Mouse (Mus musculus) embryonic facial prominence, embryonic 12.5 days (tissue): ENCODE results near the gene Itpr2. TPM values are rescaled to one million over a fixed set of nuclear protein-coding genes. Genes with fewer than 3 reads are reported as not detected.
A peak's percentile ranks its signal among the peaks of the same experiment; 100 is the strongest.

Source experiments
- ATAC-seq: fragments of 200-750 bp; cut with Nextera tagmentation; 2 replicates; pipeline ENCODE4 v1.8.0; 2017; ENCODE audit not compliant: insufficient number of reproducible peaks, insufficient read depth, low FRiP score, low TSS enrichment
- H3K27ac ChIP-seq: fragments of 300-500 bp; sonication (generic); 2 replicates; pipeline ENCODE4 v1.5.1; 2016; ENCODE audit warnings: mild to moderate bottlenecking
- H3K27me3 ChIP-seq: fragments of 300-500 bp; sonication (generic); 2 replicates; pipeline ENCODE4 v1.6.1; 2016; ENCODE audit warnings: mild to moderate bottlenecking, moderate library complexity
- H3K36me3 ChIP-seq: fragments of 300-500 bp; sonication (generic); 2 replicates; pipeline ENCODE4 v1.6.1; 2016; ENCODE audit warnings: mild to moderate bottlenecking
- H3K4me1 ChIP-seq: fragments of 300-500 bp; sonication (generic); 2 replicates; pipeline ENCODE4 v1.6.1; 2016
- H3K4me2 ChIP-seq: fragments of 300-500 bp; sonication (generic); replicated peaks from 2 replicates; pipeline ENCODE4 v1.6.1; 2016; ENCODE audit warnings: mild to moderate bottlenecking, moderate library complexity
- H3K4me3 ChIP-seq: fragments of 300-500 bp; sonication (generic); 2 replicates; pipeline ENCODE4 v1.5.1; 2016; ENCODE audit warnings: mild to moderate bottlenecking
- H3K9ac ChIP-seq: fragments of 300-500 bp; sonication (generic); 2 replicates; pipeline ENCODE4 v1.6.1; 2016; ENCODE audit warnings: mild to moderate bottlenecking, moderate library complexity
- H3K9me3 ChIP-seq: fragments of 300-500 bp; sonication (generic); 2 replicates; pipeline ENCODE4 v1.6.1; 2016; ENCODE audit warnings: mild to moderate bottlenecking, moderate library complexity
- WGBS: fragments of 180-500 bp; shearing (Covaris S2); methylation state at CpG from one replicate; pipeline ENCODE4 v1.1.7; 2016; 5-methylcytosine and 5-hydroxymethylcytosine counted together
- polyA plus RNA-seq: library from polyadenylated mRNA; unstranded; fragments of >200 nt; fragmentation: Nextera tagmentation; extraction: Ambion mirVana; gene quantifications from 2 replicates; pipeline ENCODE4 v1.2.1, GENCODE M21; 2016

Gene Itpr2
- polyA plus RNA-seq, 1 experiment from 2014 or later: 5.9 TPM

- no peak overlapping the region; the same call in 1 of the 2 replicates for H3K27ac ChIP-seq
Measured at GRCm38 (mm10) chr6:146170603-146171051, 331.4 kb downstream of the Itpr2 start.

GRCm38 (mm10) chr6:146167207-146167606 lies 334.8 kb downstream of the Itpr2 start:
- Histone ChIP-seq H3K9me3 (no peaks in the 10 kb centered on the region), H3K27ac (no peak overlapping the region), H3K36me3 (no peaks in the 10 kb centered on the region), H3K4me1 (no peaks in the 10 kb centered on the region), H3K9ac (no peak overlapping the region), H3K4me2 (no peak overlapping the region), H3K27me3 (no peaks in the 10 kb centered on the region), H3K4me3 (no peak overlapping the region)
- ATAC-seq: no peak
- 83% methylated on average over 5 of the region's 5 CpGs for WGBS

More at GRCm38 (mm10) chr6:146170603-146171051, 331.4 kb downstream of the Itpr2 start:
- Histone ChIP-seq H3K4me1 (no peaks in the 10 kb centered on the region), H3K36me3 (no peaks in the 10 kb centered on the region), H3K4me3 (no peak overlapping the region), H3K9me3 (no peaks in the 10 kb centered on the region), H3K4me2 (no peak overlapping the region), H3K27me3 (no peaks in the 10 kb centered on the region), H3K9ac (no peak overlapping the region)
- peak; percentile 67; the same call in 1 of the 2 replicates for ATAC-seq
- 68% methylated on average over 14 of the region's 14 CpGs for WGBS

- H3K9ac ChIP-seq: no peak overlapping the region
- H3K4me2 ChIP-seq: no peak overlapping the region
- no peaks in the 10 kb centered on the region for H3K9me3 ChIP-seq
- no peak overlapping the region for H3K27ac ChIP-seq
- 69% methylated on average over 4 of the region's 4 CpGs for WGBS
- no peak overlapping the region for H3K4me3 ChIP-seq
- H3K36me3 ChIP-seq: no peaks in the 10 kb centered on the region
- no peaks in the 10 kb centered on the region for H3K4me1 ChIP-seq
- H3K27me3 ChIP-seq: no peaks in the 10 kb centered on the region
- no peak for ATAC-seq
Measured at GRCm38 (mm10) chr6:146159641-146160040, 342.4 kb downstream of the Itpr2 start.

DNA sequence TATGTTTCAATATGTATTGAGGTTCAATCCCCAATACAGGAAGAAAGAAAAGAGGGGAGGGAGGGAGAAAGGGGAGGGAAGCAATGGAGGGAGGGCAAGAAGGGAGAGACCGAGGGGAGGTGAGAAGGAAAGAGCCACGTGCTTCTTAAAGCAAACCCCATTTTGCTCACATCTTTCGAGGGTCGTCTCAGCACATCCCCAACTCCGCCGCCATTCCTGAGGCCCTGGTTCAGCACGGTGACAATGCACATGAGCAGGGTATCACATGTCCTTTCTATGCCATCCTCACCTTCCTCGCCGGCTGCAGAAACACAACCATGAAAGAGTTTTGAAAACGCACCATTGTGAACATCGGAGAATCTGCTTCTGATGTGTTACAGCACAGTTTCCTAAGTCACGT lies 343.3 kb downstream of the Itpr2 start:
- Histone ChIP-seq H3K4me3 (no peak overlapping the region), H3K4me1 (no peaks in the 10 kb centered on the region), H3K4me2 (no peak overlapping the region), H3K9me3 (no peaks in the 10 kb centered on the region), H3K9ac (no peak overlapping the region), H3K36me3 (no peaks in the 10 kb centered on the region), H3K27me3 (no peaks in the 10 kb centered on the region), H3K27ac (no peak overlapping the region)
- no peak for ATAC-seq
- WGBS: 93% methylated on average over 12 of the region's 12 CpGs

- H3K9ac ChIP-seq: no peak overlapping the region
- H3K4me1 ChIP-seq: no peaks in the 10 kb centered on the region
- H3K27me3 ChIP-seq: no peaks in the 10 kb centered on the region
- H3K4me2 ChIP-seq: no peak overlapping the region
- H3K9me3 ChIP-seq: no peaks in the 10 kb centered on the region
- no peak overlapping the region for H3K4me3 ChIP-seq
- H3K27ac ChIP-seq: no peak overlapping the region
- ATAC-seq: no peak
- no peaks in the 10 kb centered on the region for H3K36me3 ChIP-seq
- WGBS: 81% methylated on average over 8 of the region's 8 CpGs
Measured at GRCm38 (mm10) chr6:146157983-146158535, 344.0 kb downstream of the Itpr2 start.

- Histone ChIP-seq H3K9ac (no peak overlapping the region), H3K36me3 (no peaks in the 10 kb centered on the region), H3K9me3 (no peaks in the 10 kb centered on the region), H3K27me3 (no peaks in the 10 kb centered on the region), H3K4me1 (no peaks in the 10 kb centered on the region), H3K4me2 (no peak overlapping the region), H3K4me3 (no peak overlapping the region), H3K27ac (no peak overlapping the region)
- ATAC-seq: no peak
- WGBS: 95% methylated on average over 14 of the region's 14 CpGs
Measured at GRCm38 (mm10) chr6:146157099-146157498, 344.9 kb downstream of the Itpr2 start.

- H3K9me3 ChIP-seq: no peaks in the 10 kb centered on the region
- 85% methylated on average over 6 of the region's 6 CpGs for WGBS
- H3K9ac ChIP-seq: no peak overlapping the region
- H3K4me2 ChIP-seq: no peak overlapping the region
- ATAC-seq: no peak
- H3K27me3 ChIP-seq: no peaks in the 10 kb centered on the region
- H3K4me1 ChIP-seq: no peaks in the 10 kb centered on the region
- H3K27ac ChIP-seq: no peak overlapping the region
- no peak overlapping the region for H3K4me3 ChIP-seq
- no peaks in the 10 kb centered on the region for H3K36me3 ChIP-seq
Measured at GRCm38 (mm10) chr6:146156536-146156935, 345.5 kb downstream of the Itpr2 start.

DNA sequence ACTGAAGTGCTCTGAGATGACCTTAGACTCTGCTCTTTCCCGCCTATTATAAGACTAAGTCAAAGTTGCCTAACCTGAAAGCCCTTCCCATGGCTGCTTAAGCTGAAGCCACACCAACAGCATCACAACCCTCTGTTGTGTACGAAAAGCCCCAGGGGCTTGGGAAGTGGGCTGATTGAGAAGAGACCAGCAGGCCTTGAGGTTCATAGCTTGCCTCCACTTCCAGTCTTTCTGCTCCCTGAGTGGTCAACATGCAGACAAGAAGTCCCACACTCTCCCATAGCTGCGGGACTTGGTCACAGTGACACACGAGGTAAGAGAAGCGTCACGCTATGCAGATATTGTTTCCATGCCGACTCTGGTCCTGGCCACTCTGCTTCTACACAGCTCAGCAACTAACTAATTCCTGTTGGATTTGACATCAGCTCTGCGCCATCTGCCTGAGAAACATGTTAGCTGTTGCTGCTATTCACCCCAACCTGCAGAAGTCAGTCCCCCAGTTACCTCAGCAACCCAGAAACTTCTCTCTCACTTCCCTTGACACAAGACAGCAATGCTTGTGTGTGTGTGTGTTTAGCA lies 346.8 kb downstream of the Itpr2 start:
- Histone ChIP-seq H3K27me3 (no peaks in the 10 kb centered on the region), H3K4me3 (no peak overlapping the region), H3K9me3 (no peaks in the 10 kb centered on the region), H3K4me2 (no peak overlapping the region), H3K27ac (no peak overlapping the region), H3K9ac (no peak overlapping the region), H3K36me3 (no peaks in the 10 kb centered on the region), H3K4me1 (no peaks in the 10 kb centered on the region)
- ATAC-seq: no peak
- WGBS: 80% methylated on average over 8 of the region's 8 CpGs

DNA sequence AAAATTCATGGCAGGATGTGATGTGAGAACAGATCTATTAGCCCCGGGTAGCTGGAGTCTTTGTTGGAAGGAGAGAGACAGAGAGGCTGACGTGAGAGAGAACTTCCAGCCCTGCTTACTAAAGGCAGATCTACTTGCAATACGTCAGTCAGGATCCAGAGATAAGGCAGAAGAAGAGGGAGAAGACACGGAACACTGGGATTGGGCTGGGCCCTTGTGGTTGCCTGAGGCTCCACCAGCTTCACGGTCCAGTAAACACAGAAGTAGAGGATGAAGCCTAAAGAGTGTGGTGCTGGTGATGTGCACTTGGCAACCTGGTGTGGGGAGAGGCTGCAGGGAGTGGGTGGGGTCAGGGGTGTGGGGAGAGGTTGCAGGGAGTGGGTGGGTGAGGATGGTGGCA lies 349.2 kb downstream of the Itpr2 start:
- no peak overlapping the region for H3K9ac ChIP-seq
- no peak overlapping the region for H3K4me3 ChIP-seq
- 0 out of 2 replicates have a peak, but pooled peaks cover 4% of the 10 kb centered on the region for H3K4me1 ChIP-seq
- WGBS: 70% methylated on average over 5 of the region's 5 CpGs
- no peak overlapping the region for H3K27ac ChIP-seq
- ATAC-seq: no peak
- H3K27me3 ChIP-seq: no peaks in the 10 kb centered on the region
- H3K9me3 ChIP-seq: no peaks in the 10 kb centered on the region
- no peaks in the 10 kb centered on the region for H3K36me3 ChIP-seq
- H3K4me2 ChIP-seq: no peak overlapping the region

DNA sequence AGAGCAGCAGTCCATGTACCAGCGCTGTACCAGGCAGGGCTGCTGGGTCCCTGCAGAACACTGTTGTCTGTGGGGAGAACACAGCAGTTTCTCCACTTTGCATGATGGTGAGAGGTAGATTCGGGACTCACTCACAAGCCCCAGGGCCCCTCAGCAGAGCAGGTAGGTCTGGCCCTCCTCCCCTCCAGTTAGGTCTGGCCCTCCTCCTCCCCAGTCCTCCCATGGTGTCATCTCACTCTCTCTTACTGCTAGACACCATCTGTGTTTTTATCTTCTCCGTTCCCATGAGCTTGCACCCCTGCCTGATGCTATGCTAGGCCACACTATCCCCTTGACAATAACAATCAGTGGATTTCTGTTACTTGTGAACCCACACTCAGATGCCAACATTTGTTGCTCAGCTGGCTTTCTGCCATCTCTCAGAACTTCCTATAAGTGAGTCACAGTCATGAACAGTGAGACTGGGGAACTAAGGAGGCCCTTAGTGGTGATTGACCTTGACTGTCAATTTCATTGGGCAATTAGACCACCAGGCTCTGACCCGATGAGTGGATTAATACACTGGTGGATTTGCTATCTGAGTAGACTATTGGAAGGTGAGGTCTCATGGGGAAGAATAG lies 360.9 kb downstream of the Itpr2 start:
- Histone ChIP-seq H3K9me3 (peaks cover 2% of the 10 kb centered on the region), H3K4me1 (peaks cover 6% of the 10 kb centered on the region; the same call in 1 of the 2 replicates), H3K27ac (no peak overlapping the region), H3K4me2 (no peak overlapping the region), H3K27me3 (no peaks in the 10 kb centered on the region), H3K4me3 (no peak overlapping the region), H3K9ac (no peak overlapping the region), H3K36me3 (0 out of 2 replicates have a peak, but pooled peaks cover 1% of the 10 kb centered on the region)
- 93% methylated on average over 4 of the region's 4 CpGs for WGBS
- ATAC-seq: no peak

GRCm38 (mm10) chr6:146140171-146140570 lies 361.9 kb downstream of the Itpr2 start:
- Histone ChIP-seq H3K9ac (no peak overlapping the region), H3K27me3 (no peaks in the 10 kb centered on the region), H3K4me3 (no peak overlapping the region), H3K9me3 (no peaks in the 10 kb centered on the region), H3K36me3 (no peaks in the 10 kb centered on the region), H3K4me2 (no peak overlapping the region), H3K4me1 (peaks cover 8% of the 10 kb centered on the region; the same call in 1 of the 2 replicates), H3K27ac (no peak overlapping the region)
- 89% methylated on average over 6 of the region's 6 CpGs for WGBS
- ATAC-seq: no peak

GRCm38 (mm10) chr6:146136646-146137045 lies 365.4 kb downstream of the Itpr2 start:
- WGBS: 51% methylated on average over 4 of the region's 4 CpGs
- Histone ChIP-seq H3K9ac (no peak overlapping the region), H3K27ac (no peak overlapping the region), H3K36me3 (no peaks in the 10 kb centered on the region), H3K4me3 (no peak overlapping the region), H3K4me1 (peaks cover 19% of the 10 kb centered on the region; the same call in 1 of the 2 replicates), H3K27me3 (no peaks in the 10 kb centered on the region), H3K4me2 (no peak overlapping the region), H3K9me3 (no peaks in the 10 kb centered on the region)
- no peak for ATAC-seq
